Mouse (Mus musculus) spleen, adult 2 months (tissue): ENCODE data around the gene Atg7. TPM values are rescaled to one million over a fixed set of nuclear protein-coding genes. Genes with fewer than 3 reads are reported as not detected.
A peak's percentile ranks its signal among the peaks of the same experiment; 100 is the strongest.
"Not testable (repeated sequence)": the region's sequence is repeated elsewhere in the genome, so short reads cannot be mapped to it uniquely, and the experiment has no call there.

ENCODE experiments used
- DNase-seq, 2 experiments: peaks; one replicate each; pipeline versions ENCODE4 v3.0.0 to v3.0.0-alpha.2; 2012 to 2021; ENCODE audit warnings: low spot score in 2 of 2, low read depth in 1 of 2
- H3K27ac ChIP-seq: fragments of 200-500 bp; 2 replicates; pipeline ENCODE4 v1.5.1; 2012; ENCODE audit warnings: low read length, inconsistent platforms; ENCODE audit not compliant: insufficient read depth
- H3K27me3 ChIP-seq: fragments of 200-500 bp; 2 replicates; pipeline ENCODE4 v1.6.1; 2012; ENCODE audit warnings: mild to moderate bottlenecking, moderate library complexity, low read length, inconsistent platforms; ENCODE audit not compliant: control insufficient read depth, insufficient read depth
- H3K36me3 ChIP-seq: fragments of 200-500 bp; 2 replicates; pipeline ENCODE4 v1.6.1; 2012; ENCODE audit warnings: mild to moderate bottlenecking, low read length, inconsistent platforms; ENCODE audit not compliant: control insufficient read depth, insufficient read depth
- H3K4me1 ChIP-seq: fragments of 200-500 bp; 2 replicates; pipeline ENCODE4 v1.6.1; 2011; ENCODE audit warnings: inconsistent platforms; ENCODE audit not compliant: control insufficient read depth, insufficient read depth, insufficient read length
- H3K4me3 ChIP-seq: fragments of 200-500 bp; 2 replicates; pipeline ENCODE4 v1.5.1; 2011; ENCODE audit warnings: mild to moderate bottlenecking, inconsistent platforms; ENCODE audit not compliant: insufficient read depth, insufficient read length; ENCODE audit errors: extremely low read depth
- CTCF ChIP-seq: fragments of 200-500 bp; IDR thresholded peaks from 2 replicates; pipeline ENCODE4 v1.5.1; 2011; ENCODE audit warnings: mild to moderate bottlenecking, inconsistent platforms; ENCODE audit not compliant: insufficient read depth, insufficient read length, insufficient replicate concordance; ENCODE audit errors: extremely low read depth
- POLR2A ChIP-seq: fragments of 200-500 bp; IDR thresholded peaks from 2 replicates; pipeline ENCODE4 v1.6.1; 2011; ENCODE audit warnings: low read depth, low read length, inconsistent platforms
- WGBS: fragments of 180-500 bp; shearing (Covaris S2); methylation state at CpG from one replicate; pipeline ENCODE4 v1.1.7; 2018; 5-methylcytosine and 5-hydroxymethylcytosine counted together
- polyA plus RNA-seq: library from polyadenylated mRNA; depleted of rRNA; stranded (reverse); fragments of >200 nt; gene quantifications from 2 replicates; pipeline ENCODE4 v1.2.3, GENCODE M21; 2012

The Atg7 gene
- polyA plus RNA-seq, 1 experiment, result 11.7 TPM

DNA sequence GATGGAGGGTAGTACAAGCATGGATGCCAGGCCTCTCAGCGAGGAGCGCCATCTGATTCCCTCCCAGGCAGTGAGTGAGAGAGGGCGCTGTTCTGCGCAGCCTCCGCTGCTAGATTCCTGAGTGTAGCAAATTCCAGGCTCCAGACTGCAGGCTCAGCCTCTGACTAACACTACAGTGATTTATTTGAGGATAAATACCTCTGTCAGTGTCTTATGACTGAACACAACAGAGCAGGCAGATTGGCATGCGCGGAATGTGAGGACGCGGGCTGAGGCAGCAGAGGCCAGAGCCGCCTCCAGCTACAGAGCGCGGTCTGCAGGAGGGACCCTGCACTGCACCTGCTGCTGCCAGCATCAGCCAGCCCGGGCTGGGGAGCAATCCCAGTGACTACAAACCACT, 246.0 kb downstream of the Atg7 start:
- peaks cover 30% of the 10 kb centered on the region; the same call in 1 of the 2 replicates for H3K4me1 ChIP-seq
- H3K4me3 ChIP-seq, result no peak overlapping the region
- H3K27me3 ChIP-seq, result no peaks in the 10 kb centered on the region
- H3K27ac ChIP-seq, result no peak overlapping the region
- DNase-seq, result no peak
- TF ChIP-seq POLR2A, result no peak
- TF ChIP-seq CTCF, result no peak
- peaks cover 8% of the 10 kb centered on the region for H3K36me3 ChIP-seq
- 92% methylated on average over 13 of the region's 13 CpGs for WGBS

DNA sequence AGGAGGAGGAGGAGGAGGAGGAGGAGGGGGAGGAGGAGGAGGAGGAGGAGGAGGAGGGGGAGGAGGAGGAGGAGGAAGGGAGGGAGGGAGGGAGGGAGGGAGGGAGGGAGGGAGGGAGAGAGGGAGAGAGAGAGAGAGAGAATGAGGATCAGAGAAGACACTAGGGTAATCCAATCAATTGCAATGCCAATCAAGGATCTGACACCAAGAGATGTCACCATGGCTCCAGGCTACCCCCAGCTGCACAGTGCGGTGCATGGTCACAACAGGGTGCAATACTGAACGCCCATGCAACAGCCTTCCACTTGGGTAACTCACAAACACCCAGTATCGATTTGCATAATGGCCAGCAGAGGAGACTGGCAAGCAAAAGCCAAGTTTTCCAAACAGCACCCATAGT, 247.1 kb downstream of the Atg7 start:
- not testable (repeated sequence) for H3K27ac ChIP-seq
- WGBS, result 86% methylated on average over 3 of the region's 3 CpGs

DNA sequence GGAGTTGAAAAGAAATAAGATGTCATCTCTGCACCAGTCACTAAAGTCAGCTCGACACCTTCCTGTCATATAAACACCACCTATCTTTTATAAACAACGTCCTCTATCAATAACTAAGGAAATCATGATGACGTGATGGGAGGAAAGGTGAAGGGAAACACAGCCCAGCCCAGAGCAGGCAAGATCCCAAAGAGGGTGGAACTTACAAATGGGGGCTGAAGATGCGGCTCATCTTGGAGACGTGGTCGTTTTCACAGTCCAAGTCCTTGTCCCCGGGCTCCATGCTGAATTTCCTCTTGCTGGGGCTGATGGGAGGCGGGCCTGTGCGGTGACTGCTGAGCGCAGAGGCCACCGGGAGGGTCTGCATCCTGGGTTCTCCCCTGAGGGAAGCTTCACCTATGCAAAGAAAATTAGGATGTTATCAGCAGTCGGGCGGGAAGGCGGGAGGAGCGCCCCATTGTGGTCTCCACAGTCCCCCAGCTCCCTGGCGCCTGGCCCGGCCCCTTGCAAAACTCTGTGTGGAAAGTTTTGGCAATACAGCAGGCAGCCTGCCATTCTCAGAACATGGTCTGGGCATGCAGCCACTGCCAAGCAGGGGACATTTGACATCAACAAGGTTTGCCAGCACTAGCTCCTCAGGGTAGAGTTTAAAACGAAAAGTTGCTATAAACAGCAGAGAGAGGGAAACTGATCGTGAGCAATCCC, 247.7 kb downstream of the Atg7 start:
- Histone ChIP-seq H3K36me3 (peaks cover 8% of the 10 kb centered on the region), H3K4me3 (no peak overlapping the region), H3K27ac (no peak overlapping the region), H3K4me1 (peaks cover 45% of the 10 kb centered on the region; the same call in 1 of the 2 replicates), H3K27me3 (no peaks in the 10 kb centered on the region)
- DNase-seq, result no peak
- WGBS, result 71% methylated on average over 19 of the region's 19 CpGs
- no peak for TF ChIP-seq POLR2A
- TF ChIP-seq CTCF, result no peak

More for the DNA sequence above, 247.1 kb downstream of the Atg7 start:
- DNase-seq, H3K36me3 ChIP-seq, H3K4me3 ChIP-seq, H3K27me3 ChIP-seq: not testable (repeated sequence)
- peaks cover 39% of the 10 kb centered on the region; the same call in 1 of the 2 replicates for H3K4me1 ChIP-seq

DNA sequence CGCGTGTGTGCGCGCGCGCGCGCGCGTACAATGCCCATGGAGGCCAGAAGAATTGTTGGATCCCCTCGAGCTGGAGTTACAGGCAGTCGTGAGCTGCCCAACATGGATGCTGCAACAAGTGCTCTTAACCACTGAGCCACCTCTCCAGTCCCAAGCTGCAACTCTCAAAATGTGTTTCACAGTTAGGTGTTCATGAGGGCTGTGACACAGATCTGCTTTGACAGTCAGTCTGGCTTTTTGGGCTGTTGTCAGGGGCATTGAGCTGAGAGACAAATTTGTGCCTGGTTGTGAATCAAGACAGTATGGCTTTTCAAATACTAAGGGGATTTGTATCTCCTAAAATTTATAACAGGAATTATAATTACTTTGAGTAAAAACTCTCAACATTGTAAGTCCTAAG, 248.4 kb downstream of the Atg7 start:
- H3K27me3 ChIP-seq, result no peaks in the 10 kb centered on the region
- no peak for TF ChIP-seq CTCF
- no peak for TF ChIP-seq POLR2A
- H3K4me1 ChIP-seq, result peaks cover 44% of the 10 kb centered on the region; the same call in 1 of the 2 replicates
- H3K27ac ChIP-seq, result no peak overlapping the region
- peaks cover 8% of the 10 kb centered on the region for H3K36me3 ChIP-seq
- H3K4me3 ChIP-seq, result no peak overlapping the region
- no peak for DNase-seq
- 92% methylated on average over 12 of the region's 12 CpGs for WGBS

DNA sequence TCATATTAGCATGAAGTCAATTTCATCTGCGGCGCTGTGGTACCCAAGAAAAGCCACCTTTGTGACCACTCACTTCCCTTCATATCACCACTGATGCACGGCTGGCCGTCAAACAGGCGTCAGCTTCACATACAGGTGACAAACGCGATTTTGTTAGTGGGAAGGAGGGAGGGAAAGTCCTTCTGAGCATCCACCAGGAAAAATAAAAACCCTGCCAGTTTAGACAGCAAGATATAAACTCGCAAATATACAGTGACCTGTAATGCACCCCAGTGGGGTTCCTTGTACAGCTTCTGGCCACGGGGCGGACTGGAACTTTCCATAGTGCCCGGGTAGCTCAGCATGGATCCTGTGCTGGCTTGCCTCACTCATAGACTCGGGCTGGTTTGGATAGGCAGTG, 248.9 kb downstream of the Atg7 start:
- Histone ChIP-seq H3K4me1 (peaks cover 42% of the 10 kb centered on the region; the same call in 1 of the 2 replicates), H3K27me3 (no peaks in the 10 kb centered on the region), H3K27ac (no peak overlapping the region), H3K4me3 (no peak overlapping the region), H3K36me3 (peaks cover 8% of the 10 kb centered on the region)
- TF ChIP-seq POLR2A (no peak), CTCF (no peak)
- DNase-seq, result no peak
- 53% methylated on average over 12 of the region's 12 CpGs for WGBS

DNA sequence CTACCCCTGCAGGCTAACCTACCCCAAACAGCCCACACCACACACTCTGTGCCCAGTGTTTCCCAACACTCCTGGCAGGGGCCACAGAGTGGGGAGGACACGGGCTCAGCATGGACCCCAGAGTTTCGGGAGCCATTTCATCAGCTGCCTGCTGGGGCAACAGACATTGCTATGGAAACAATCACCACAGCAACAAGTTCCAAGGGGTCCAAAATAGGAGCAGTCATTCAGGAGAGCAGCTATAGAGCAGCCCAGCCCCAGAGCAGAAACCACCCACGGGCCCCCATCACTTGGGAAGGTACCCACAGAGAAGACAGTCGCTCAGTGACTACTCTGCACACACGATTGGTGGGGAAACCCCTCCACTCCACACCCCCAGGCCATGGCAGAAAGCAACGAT, 249.5 kb downstream of the Atg7 start:
- H3K27ac ChIP-seq, result no peak overlapping the region; the same call in 1 of the 2 replicates
- H3K4me3 ChIP-seq, result no peak overlapping the region
- WGBS, result 24% methylated on average over 6 of the region's 6 CpGs
- H3K4me1 ChIP-seq, result peaks cover 42% of the 10 kb centered on the region; the same call in 1 of the 2 replicates
- peaks cover 8% of the 10 kb centered on the region for H3K36me3 ChIP-seq
- no peaks in the 10 kb centered on the region for H3K27me3 ChIP-seq
- TF ChIP-seq CTCF (no peak), POLR2A (no peak)
- no peak for DNase-seq

DNA sequence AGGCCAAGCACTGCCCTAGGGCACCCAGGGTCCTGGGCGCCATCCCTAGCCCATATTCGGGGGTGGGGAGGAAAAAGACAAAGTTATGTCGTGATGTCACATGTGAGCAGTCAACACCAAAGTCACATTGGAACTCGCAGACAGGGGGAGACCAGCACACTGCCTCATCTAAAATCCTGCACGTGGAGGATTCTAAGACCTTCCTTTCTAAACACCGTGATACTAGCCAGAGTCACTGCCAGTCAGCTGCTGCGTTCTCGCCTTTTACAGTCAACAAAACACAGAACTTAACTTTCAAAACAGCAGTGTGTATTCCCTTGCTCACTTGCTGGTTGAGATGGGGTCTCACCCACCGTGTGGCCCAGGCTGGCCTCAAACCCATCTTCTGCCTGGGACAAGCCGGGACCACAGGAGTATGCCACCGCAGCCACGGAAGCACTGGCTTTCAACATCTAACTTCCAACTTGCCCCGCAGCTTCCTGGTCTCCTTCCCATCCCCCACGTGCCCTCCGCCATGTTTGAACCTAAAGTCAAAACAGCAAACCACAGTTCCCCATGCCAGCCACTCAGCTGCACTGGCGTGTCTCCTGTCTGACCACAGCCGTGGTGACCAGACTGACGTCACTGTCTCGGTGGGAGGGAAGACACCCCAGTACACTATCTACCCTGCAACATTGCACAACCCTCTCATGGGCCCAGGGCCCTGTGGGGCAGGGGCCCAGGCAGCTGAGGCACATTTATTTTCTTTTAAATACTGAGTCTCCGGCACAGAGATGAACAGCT, 250.7 kb downstream of the Atg7 start:
- peak overlapping the region; percentile 81 for H3K27ac ChIP-seq
- peak; percentile 72 to 78 for DNase-seq
- H3K4me1 ChIP-seq, result peaks cover 42% of the 10 kb centered on the region; the same call in 1 of the 2 replicates
- WGBS, result 17% methylated on average over 20 of the region's 20 CpGs
- peaks cover 3% of the 10 kb centered on the region; the same call in 1 of the 2 replicates for H3K36me3 ChIP-seq
- no peaks in the 10 kb centered on the region for H3K27me3 ChIP-seq
- no peak for TF ChIP-seq CTCF
- TF ChIP-seq POLR2A, result no peak
- no peak overlapping the region for H3K4me3 ChIP-seq
